Comparison of ENCODE assay signal across 8 mouse cellular contexts in genomic region chr10:8518141-8519013, GRCm38 (mm10). TPM values are rescaled to one million over a fixed set of nuclear protein-coding genes. Genes with fewer than 3 reads are reported as not detected.
DNase-seq lines count a peak whose midpoint lies in the region; ATAC-seq lines count a peak whose summit lies in the region.

TSS of gene Ust (minus strand) at chr10:8518825.

- intact Hi-C loops in left cerebral cortex, postnatal 10 days (cut with DNase I), result loop anchor here (5.0 to 10.0 kb wide), 3 partner anchors 196 to 634 kb away; no protein-coding TSS in a partner anchor

- H3K27me3 ChIP-seq in hindbrain, embryonic 16.5 days (replicated peaks; ENCODE audit: control insufficient read depth, insufficient read depth, low read length), result no peaks in the 10 kb centered on the region

- peak; percentile 71 to 74 for DNase-seq in gastrocnemius, adult 8-10 months (ENCODE audit: low spot score in 2 of 2)
- DNase-seq in left cerebral cortex, postnatal 10 days (ENCODE audit: extremely low spot score in 1 of 2, low spot score in 2 of 2), result peak; percentile 52 to 84
- DNase-seq in right cerebral cortex, postnatal 10 days (ENCODE audit: low spot score in 2 of 2), result peak; percentile 78 to 79
- DNase-seq in urinary bladder, postnatal 25 days (ENCODE audit: low spot score), result peak; percentile 62

- no peaks in the 10 kb centered on the region; the same call in 1 of the 2 replicates for H3K9me3 ChIP-seq in hindbrain, embryonic 16.5 days (ENCODE audit: control insufficient read depth, low read length)

- ATAC-seq in activated CD4-positive, CD25-positive, alpha-beta regulatory T cell, adult 4 months, result peak; percentile 54
- ATAC-seq in common myeloid progenitor, adult 5-6 weeks (replicated peaks; ENCODE audit: low read depth, poor library complexity, severe bottlenecking), result peak; percentile 76
- ATAC-seq in hindbrain, embryonic 16.5 days, result peak; percentile 92
- peak; percentile 68 for ATAC-seq in megakaryocyte, adult 5-6 weeks (ENCODE audit: poor library complexity, severe bottlenecking)

- peak within 1 kb of the TSS; percentile 90 for H3K4me3 ChIP-seq in hindbrain, embryonic 16.5 days (ENCODE audit: low read length)

- H3K4me2 ChIP-seq in hindbrain, embryonic 16.5 days (ENCODE audit: low read length), result peak within 1 kb of the TSS; percentile 92

- H3K27ac ChIP-seq in hindbrain, embryonic 16.5 days (ENCODE audit: low read depth, low read length), result peak within 1 kb of the TSS; percentile 48

- no peaks in the 10 kb centered on the region for H3K36me3 ChIP-seq in hindbrain, embryonic 16.5 days (ENCODE audit: control insufficient read depth, insufficient read depth, low read length)

- H3K4me1 ChIP-seq in hindbrain, embryonic 16.5 days (ENCODE audit: control insufficient read depth, insufficient read depth, low read depth, low read length), result peaks cover 8% of the 10 kb centered on the region

- WGBS in hindbrain, embryonic 16.5 days, result under 1% methylated on average over 53 of the region's 78 CpGs

- peak within 1 kb of the TSS; percentile 84 for H3K9ac ChIP-seq in hindbrain, embryonic 16.5 days (ENCODE audit: low read depth, low read length)

RNA-seq across cellular contexts. Expression of gene Ust, which starts in this region (rescaled TPM):
- polyA plus RNA-seq in activated CD4-positive, CD25-positive, alpha-beta regulatory T cell, adult 4 months (2017; shearing (Covaris generic)), result under 1 TPM; 0.18 to 0.53 TPM
- 1.0 and 1.2 TPM in 2 replicates for total RNA-seq in common myeloid progenitor, adult 5-6 weeks (2017)
- total RNA-seq in gastrocnemius, adult 8-10 months (2022), result 1 to 10 TPM in 2 of 4 experiments, under 1 TPM in 2; 0.68 to 1.7 (median 1.2) TPM
- 7.4 and 7.9 TPM in 2 replicates for polyA plus RNA-seq in hindbrain, embryonic 16.5 days (2015; fragmentation: Nextera tagmentation; extraction: Ambion mirVana)
- 10 to 100 TPM; 30.3 to 32.6 TPM for total RNA-seq in left cerebral cortex, postnatal 10 days (2021)
- total RNA-seq in megakaryocyte, adult 5-6 weeks (2015), result 1.6 and 2.1 TPM in 2 replicates
- 0.85 and 1.2 TPM in 2 replicates for total RNA-seq in megakaryocyte, adult 5-6 weeks (2017)

Comparison
In these comparisons a context has a peak if more than half of its experiments do, and no peak if none do; other contexts are left out.
1. Peak in every context shown above with its lines: DNase-seq, ATAC-seq, H3K4me3 ChIP-seq and H3K27ac ChIP-seq.
2. RNA of gene Ust (total RNA-seq): 30.3 to 32.6 TPM in left cerebral cortex, postnatal 10 days; 0.68 to 1.7 TPM in gastrocnemius, adult 8-10 months, 0.85 to 2.1 TPM in megakaryocyte, adult 5-6 weeks and 1.0 to 1.2 TPM in common myeloid progenitor, adult 5-6 weeks; every median in the first group is over 10 times any median in the second.
3. Peak in ATAC-seq in activated CD4-positive, CD25-positive, alpha-beta regulatory T cell, adult 4 months; RNA of the gene not detected or under 1 TPM.